Mouse (Mus musculus): ENCODE data around the gene Chd1. TPM values are rescaled to one million over a fixed set of nuclear protein-coding genes. Genes with fewer than 3 reads are reported as not detected.

Chd1 gene
- 6.6 and 7.0 TPM in 2 replicates for polyA plus RNA-seq (2012; rRNA removed)

DNA sequence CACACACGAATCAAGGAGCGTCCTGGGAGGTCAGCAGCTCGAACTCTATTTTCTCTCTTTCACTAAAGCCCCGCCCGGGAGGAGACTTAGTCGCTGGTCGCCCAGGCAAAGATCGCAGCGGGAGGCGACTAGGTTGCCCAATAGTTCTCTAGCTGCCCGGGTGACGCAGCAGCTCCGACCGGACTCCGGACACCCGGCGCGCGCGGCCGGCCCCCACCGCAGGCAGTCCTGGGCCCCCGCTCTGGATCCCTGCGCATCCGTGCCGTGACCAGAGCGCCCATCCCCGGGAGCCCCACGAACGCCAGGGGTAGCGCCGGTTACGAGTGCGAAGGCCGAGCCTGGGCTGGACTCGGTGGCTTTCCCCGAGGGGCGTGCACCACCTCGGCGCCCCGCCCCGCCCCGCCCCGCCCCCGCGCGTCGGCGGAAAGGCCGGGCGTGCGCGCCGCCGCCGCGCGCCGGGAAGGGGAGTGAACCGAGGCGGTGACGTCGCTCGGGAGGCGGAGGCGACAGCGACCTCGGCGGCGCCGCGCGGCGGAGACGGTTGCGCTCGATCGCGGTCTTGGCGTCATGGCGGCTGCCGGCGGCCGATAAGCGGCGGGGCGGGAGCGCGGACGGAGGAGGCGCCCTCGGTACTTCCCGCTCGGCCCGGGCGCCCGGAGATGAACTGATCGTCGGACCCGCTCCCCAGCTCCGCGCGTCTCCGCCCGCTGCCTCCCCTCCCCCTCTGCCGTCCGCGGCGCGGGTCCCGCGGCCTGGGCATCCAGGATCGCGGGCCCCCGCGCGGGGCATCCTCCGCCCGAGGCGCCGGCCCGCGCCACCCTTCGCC is at the start of gene Chd1:
TSS of gene Chd1 (plus strand) at position 493 of the 826 bp plus-strand sequence.
- no peaks in the 10 kb centered on the region for H3K27me3 ChIP-seq (ENCODE audit: control insufficient read depth, insufficient read depth, low read length)
- WGBS = under 1% methylated on average over 116 of the region's 124 CpGs
- H3K27ac ChIP-seq (ENCODE audit: insufficient read depth, low read length) = peak within 1 kb of the TSS; percentile 91
- TF ChIP-seq CTCF (IDR thresholded peaks at IDR 0.05; ENCODE audit: borderline replicate concordance, insufficient read depth, low read depth, low read length) (no peak), POLR2A (IDR thresholded peaks at IDR 0.05; ENCODE audit: borderline replicate concordance, insufficient read depth, low read length) (peak; percentile 65)
- peaks cover 5% of the 10 kb centered on the region for H3K4me1 ChIP-seq (ENCODE audit: control insufficient read depth, insufficient read depth, low read length)
- H3K4me3 ChIP-seq (replicated peaks; ENCODE audit: insufficient read depth, low read depth, low read length) = peak within 1 kb of the TSS; percentile 99
- DNase-seq = peak; percentile 96 to 98

- no peaks in the 10 kb centered on the region for H3K27me3 ChIP-seq (ENCODE audit: control insufficient read depth, insufficient read depth, low read length)
- H3K4me1 ChIP-seq (ENCODE audit: control insufficient read depth, insufficient read depth, low read length) = no peaks in the 10 kb centered on the region
- no peak overlapping the region for H3K27ac ChIP-seq (ENCODE audit: insufficient read depth, low read length)
- TF ChIP-seq CTCF (IDR thresholded peaks at IDR 0.05; ENCODE audit: borderline replicate concordance, insufficient read depth, low read depth, low read length) (no peak), POLR2A (IDR thresholded peaks at IDR 0.05; ENCODE audit: borderline replicate concordance, insufficient read depth, low read length) (no peak)
- WGBS = 36% methylated on average over 6 of the region's 6 CpGs
- H3K4me3 ChIP-seq (replicated peaks; ENCODE audit: insufficient read depth, low read depth, low read length) = no peak overlapping the region
- DNase-seq = no peak
Measured at GRCm38 (mm10) chr17:15656881-15657607, 47.7 kb upstream of the Chd1 start.

DNA sequence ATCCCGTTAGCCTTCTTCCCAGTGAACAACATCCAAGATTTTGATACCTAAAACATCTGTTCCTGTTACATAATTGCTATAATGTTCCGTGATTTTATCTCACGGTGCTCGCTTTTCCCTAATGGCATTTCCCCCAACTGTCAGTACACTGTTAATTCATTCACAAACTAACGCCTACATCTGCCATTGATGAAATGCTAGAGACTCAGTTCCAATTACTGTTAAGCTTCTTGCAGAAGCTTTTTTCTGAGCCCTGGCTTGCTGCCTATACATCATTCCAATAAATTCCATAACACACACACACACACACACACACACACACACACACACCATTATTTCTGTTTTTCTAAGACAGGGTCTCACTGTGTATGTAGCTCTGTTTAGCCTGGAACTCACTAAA is 31.9 kb upstream of the Chd1 start:
- Histone ChIP-seq H3K4me3 (replicated peaks; ENCODE audit: insufficient read depth, low read depth, low read length) (no peak overlapping the region), H3K4me1 (ENCODE audit: control insufficient read depth, insufficient read depth, low read length) (no peaks in the 10 kb centered on the region), H3K27me3 (ENCODE audit: control insufficient read depth, insufficient read depth, low read length) (no peaks in the 10 kb centered on the region), H3K27ac (ENCODE audit: insufficient read depth, low read length) (no peak overlapping the region)
- no peak for DNase-seq
- no peak for TF ChIP-seq POLR2A (IDR thresholded peaks at IDR 0.05; ENCODE audit: borderline replicate concordance, insufficient read depth, low read length)
- no peak for TF ChIP-seq CTCF (IDR thresholded peaks at IDR 0.05; ENCODE audit: borderline replicate concordance, insufficient read depth, low read depth, low read length)
- 57% methylated on average over 5 of the region's 5 CpGs for WGBS

DNA sequence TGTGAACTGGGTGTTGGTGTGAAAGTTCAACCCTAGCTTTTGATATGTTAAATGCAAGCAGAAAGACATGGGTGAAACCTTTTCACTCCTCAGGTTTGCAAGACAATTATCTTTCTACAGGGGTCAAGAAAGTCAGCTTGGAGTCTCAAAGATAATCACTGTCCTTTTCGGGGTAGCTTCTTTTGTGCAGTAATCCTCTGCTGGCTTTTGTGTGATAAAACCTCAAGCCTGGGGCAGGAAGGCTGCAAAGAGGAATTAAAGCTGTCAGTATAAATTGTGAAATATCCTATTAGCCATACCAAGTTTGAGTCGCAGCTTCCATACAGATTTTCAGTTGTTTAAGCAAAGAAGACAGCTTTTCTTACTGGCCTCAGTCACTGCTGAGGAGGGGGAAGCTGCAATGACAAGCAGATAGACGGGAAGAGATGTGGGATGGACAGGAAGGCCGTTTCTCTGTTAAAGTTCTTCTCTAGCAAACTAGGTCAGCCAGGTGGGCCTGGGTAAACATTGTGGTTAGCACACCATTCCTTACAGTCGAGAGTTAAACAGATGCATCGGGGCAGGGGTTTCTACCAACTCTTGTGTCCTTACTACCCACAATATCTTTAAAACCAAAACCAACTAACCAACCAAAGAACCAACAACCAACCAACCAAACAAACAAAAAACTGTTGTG is 26.7 kb upstream of the Chd1 start:
- Histone ChIP-seq H3K4me1 (ENCODE audit: control insufficient read depth, insufficient read depth, low read length) (no peaks in the 10 kb centered on the region), H3K4me3 (replicated peaks; ENCODE audit: insufficient read depth, low read depth, low read length) (no peak overlapping the region), H3K27me3 (ENCODE audit: control insufficient read depth, insufficient read depth, low read length) (no peaks in the 10 kb centered on the region), H3K27ac (ENCODE audit: insufficient read depth, low read length) (no peak overlapping the region)
- WGBS = 18% methylated on average over 6 of the region's 6 CpGs
- TF ChIP-seq CTCF (IDR thresholded peaks at IDR 0.05; ENCODE audit: borderline replicate concordance, insufficient read depth, low read depth, low read length) (no peak), POLR2A (IDR thresholded peaks at IDR 0.05; ENCODE audit: borderline replicate concordance, insufficient read depth, low read length) (no peak)
- no peak for DNase-seq

DNA sequence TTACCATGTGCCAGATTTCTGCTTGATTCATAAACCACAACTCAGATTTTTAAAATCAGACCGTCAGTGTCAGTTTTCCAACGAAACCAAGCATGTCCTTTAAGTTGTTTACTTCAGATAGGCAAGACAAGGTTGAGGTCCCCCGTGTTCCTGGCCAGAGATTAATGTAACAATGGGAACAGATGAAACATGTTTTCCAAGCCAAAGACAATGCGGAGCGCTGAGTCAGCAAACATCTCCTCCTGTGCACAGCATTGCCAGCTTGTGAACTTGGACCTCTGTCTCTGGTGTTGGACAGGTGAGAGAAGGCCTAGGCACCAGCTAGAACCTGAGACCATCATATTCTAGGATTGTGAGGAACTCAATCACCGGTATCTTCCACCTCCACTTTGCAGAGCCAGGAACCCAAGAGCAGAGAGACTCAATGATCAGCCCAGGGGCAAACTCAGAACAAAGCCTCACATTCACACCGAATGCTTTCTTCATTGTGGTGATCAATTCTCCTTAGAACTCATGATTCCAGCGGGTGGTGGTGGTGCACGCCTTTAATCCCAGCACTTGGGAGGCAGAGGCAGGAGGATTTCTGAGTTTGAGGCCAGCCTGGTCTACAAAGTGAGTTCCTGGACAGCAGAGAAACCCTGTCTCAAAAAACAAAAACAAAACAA is 24.7 kb upstream of the Chd1 start:
- Histone ChIP-seq H3K27ac (ENCODE audit: insufficient read depth, low read length) (no peak overlapping the region), H3K4me1 (ENCODE audit: control insufficient read depth, insufficient read depth, low read length) (no peaks in the 10 kb centered on the region), H3K27me3 (ENCODE audit: control insufficient read depth, insufficient read depth, low read length) (no peaks in the 10 kb centered on the region), H3K4me3 (replicated peaks; ENCODE audit: insufficient read depth, low read depth, low read length) (no peak overlapping the region)
- TF ChIP-seq POLR2A (IDR thresholded peaks at IDR 0.05; ENCODE audit: borderline replicate concordance, insufficient read depth, low read length) (no peak), CTCF (IDR thresholded peaks at IDR 0.05; ENCODE audit: borderline replicate concordance, insufficient read depth, low read depth, low read length) (no peak)
- WGBS = 83% methylated on average over 9 of the region's 9 CpGs
- no peak for DNase-seq

DNA sequence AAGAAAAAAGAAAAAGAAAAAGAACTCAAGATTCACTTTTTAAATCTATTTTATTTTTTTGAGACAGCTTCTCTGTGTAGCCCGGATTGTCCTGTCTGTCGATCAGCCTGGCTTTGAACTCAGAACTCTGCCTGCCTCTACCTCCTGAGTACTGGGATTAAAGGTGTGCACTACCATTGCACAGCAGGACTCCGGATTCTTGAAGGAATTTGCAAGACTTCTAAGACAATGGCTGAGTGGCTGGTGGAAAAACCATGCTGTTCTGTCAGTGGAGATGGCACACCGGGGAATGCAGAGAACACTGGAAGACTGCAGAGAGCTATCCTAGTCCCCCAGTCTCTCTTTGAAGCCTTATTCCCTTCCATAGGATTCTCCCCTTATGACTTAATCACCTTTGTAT is 24.1 kb upstream of the Chd1 start:
- Histone ChIP-seq H3K4me3 (replicated peaks; ENCODE audit: insufficient read depth, low read depth, low read length) (no peak overlapping the region), H3K27me3 (ENCODE audit: control insufficient read depth, insufficient read depth, low read length) (no peaks in the 10 kb centered on the region), H3K4me1 (ENCODE audit: control insufficient read depth, insufficient read depth, low read length) (no peaks in the 10 kb centered on the region), H3K27ac (ENCODE audit: insufficient read depth, low read length) (no peak overlapping the region)
- 72% methylated on average over 4 of the region's 4 CpGs for WGBS
- DNase-seq = no peak
- TF ChIP-seq CTCF (IDR thresholded peaks at IDR 0.05; ENCODE audit: borderline replicate concordance, insufficient read depth, low read depth, low read length) (no peak), POLR2A (IDR thresholded peaks at IDR 0.05; ENCODE audit: borderline replicate concordance, insufficient read depth, low read length) (no peak)

GRCm38 (mm10) chr17:15686396-15686795 is 18.4 kb upstream of the Chd1 start:
- Histone ChIP-seq H3K4me1 (ENCODE audit: control insufficient read depth, insufficient read depth, low read length) (no peaks in the 10 kb centered on the region), H3K27me3 (ENCODE audit: control insufficient read depth, insufficient read depth, low read length) (no peaks in the 10 kb centered on the region), H3K27ac (ENCODE audit: insufficient read depth, low read length) (no peak overlapping the region), H3K4me3 (replicated peaks; ENCODE audit: insufficient read depth, low read depth, low read length) (no peak overlapping the region)
- TF ChIP-seq CTCF (IDR thresholded peaks at IDR 0.05; ENCODE audit: borderline replicate concordance, insufficient read depth, low read depth, low read length) (no peak), POLR2A (IDR thresholded peaks at IDR 0.05; ENCODE audit: borderline replicate concordance, insufficient read depth, low read length) (no peak)
- no peak for DNase-seq
- 83% methylated on average over 5 of the region's 5 CpGs for WGBS
